Comparison of ENCODE assay signal across 15 mouse cellular contexts in the genomic region with DNA sequence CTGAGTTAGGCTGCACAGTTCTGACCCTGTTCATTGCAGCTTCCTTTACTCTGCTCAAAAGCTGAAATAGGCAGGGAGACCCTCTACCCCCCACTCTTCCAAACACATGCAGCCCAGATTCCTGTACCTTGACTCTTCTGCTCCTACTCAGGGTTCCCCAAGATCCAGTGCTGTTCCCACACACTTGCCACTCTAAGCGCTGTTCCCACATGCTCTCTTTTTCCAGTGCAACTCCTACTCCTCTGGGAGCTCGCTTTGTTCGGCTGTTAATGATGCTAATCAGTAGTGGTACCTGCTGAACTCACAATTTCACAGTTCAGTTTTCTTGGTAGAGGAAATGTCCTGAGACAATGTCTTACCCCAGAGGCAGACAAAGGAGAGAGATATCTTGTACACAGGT.
"Had no signal": no experiment of that assay in that cellular context is flagged by ENCODE, and none has a peak within 500 bp of the region (broad histone marks: within the 10 kb centered on the region; RNA-seq: fewer than 3 reads in every experiment).

No protein-coding gene starts in this region.

- DNase-seq: gastrocnemius, postnatal 14 days; gastrocnemius, postnatal 36 days; heart, adult 2 months; heart, postnatal 14 days; heart, postnatal 36 days; kidney, adult 11 months; kidney, adult 2 months; kidney, adult 9 months; kidney, postnatal 14 days; kidney, postnatal 36 days; layer of hippocampus, adult 9-11 months; layer of hippocampus, postnatal 36 days; left cerebral cortex, postnatal 4 days had no signal

- ATAC-seq: hindbrain, postnatal 0 days; intestine, embryonic 16.5 days had no signal
